Mouse (Mus musculus) Patski (cell line): Measurements from ENCODE around the gene Acvr1b. TPM values are rescaled to one million over a fixed set of nuclear protein-coding genes. Genes with fewer than 3 reads are reported as not detected.
A peak's percentile ranks its signal among the peaks of the same experiment; 100 is the strongest.

Source experiments
- ATAC-seq: fragments of 100-300 bp; one replicate; pipeline ENCODE4 v1.8.0; 2021
- CTCF ChIA-PET: fragments of 350-600 bp; sonication (Branson Sonifier 250); formaldehyde crosslinking; loops from one replicate; lab custom pipeline; 2022; ENCODE audit warnings: inconsistent platforms; lab: Charles Lee
- POLR2A ChIA-PET: fragments of 350-600 bp; sonication (Branson Sonifier 250); formaldehyde crosslinking; loops from one replicate; lab custom pipeline; 2022; ENCODE audit warnings: antibody characterized with exemption, inconsistent platforms; lab: Charles Lee
- DNase-seq: peaks from one replicate; pipeline ENCODE4 v3.0.0-alpha.2; 2011; ENCODE audit warnings: low read depth, low spot score
- H3K27me3 ChIP-seq: fragments of 371-371 bp; one replicate; pipeline ENCODE4 v1.5.1; 2021
- CTCF ChIP-seq: fragments of 100-300 bp; IDR thresholded peaks from one replicate; pipeline ENCODE4 v1.5.1; 2021
- in situ Hi-C: fragments of 300-500 bp; cut with MboI; formaldehyde crosslinking; loops from 3 replicates; pipeline ENCODE4 v1.11.1; 2018; ENCODE audit warnings: low pct_unique_long_range_greater_than_20kb, mixed read lengths
- polyA plus RNA-seq: library from polyadenylated mRNA; unstranded; gene quantifications from one replicate; pipeline ENCODE4 v1.2.3, GENCODE M21; 2021

The Acvr1b gene
- polyA plus RNA-seq, 1 experiment from 2014 or later, result 31.1 TPM

DNA sequence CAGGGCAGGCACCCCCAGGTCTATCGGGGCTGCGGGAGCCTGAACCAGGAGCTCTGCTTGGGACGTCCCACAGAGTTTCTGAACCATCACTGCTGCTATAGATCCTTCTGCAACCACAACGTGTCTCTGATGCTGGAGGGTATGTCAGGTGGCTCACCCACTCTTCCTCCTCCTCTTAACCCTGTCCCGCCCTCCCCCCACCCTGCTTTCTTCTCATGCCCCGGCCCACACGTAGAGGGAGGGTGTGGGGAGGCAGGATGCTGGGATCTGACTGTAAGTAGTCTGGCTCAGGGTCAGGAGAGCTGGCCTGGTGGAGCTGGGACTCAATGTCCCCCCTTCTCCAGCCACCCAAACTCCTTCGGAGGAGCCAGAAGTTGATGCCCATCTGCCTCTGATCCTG, 38.5 kb upstream of the Acvr1b start:
- H3K27me3 ChIP-seq, result no peaks in the 10 kb centered on the region
- no peak for ATAC-seq
- in situ Hi-C loops, result no loop called here
- TF ChIP-seq CTCF, result no peak
- CTCF ChIA-PET, result interaction anchor here (1.4 kb wide), 1 partner anchor 13 kb away, joined by 4 read pairs; no protein-coding TSS in a partner anchor
- no peak for DNase-seq
- POLR2A ChIA-PET, result no interaction called here

DNA sequence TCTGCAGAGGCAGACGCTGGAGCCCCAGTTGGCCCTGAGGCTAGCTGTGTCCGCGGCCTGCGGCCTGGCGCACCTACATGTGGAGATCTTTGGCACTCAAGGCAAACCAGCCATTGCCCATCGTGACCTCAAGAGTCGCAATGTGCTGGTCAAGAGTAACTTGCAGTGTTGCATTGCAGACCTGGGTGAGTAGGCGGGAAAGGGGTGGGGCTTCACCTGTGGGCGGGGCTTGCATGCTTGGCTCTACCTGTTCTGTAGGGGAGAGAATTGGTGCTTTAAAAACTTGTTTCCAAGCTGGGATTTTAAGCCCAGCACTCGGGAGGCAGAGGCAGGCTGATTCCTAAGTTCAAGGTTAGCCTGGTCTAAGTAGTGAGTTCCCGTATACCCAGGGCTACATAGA, 36.4 kb upstream of the Acvr1b start:
- H3K27me3 ChIP-seq, result no peaks in the 10 kb centered on the region
- ATAC-seq, result no peak
- ChIA-PET POLR2A (no interaction called here), CTCF (no interaction called here)
- no peak for DNase-seq
- in situ Hi-C loops, result no loop called here
- TF ChIP-seq CTCF, result no peak

DNA sequence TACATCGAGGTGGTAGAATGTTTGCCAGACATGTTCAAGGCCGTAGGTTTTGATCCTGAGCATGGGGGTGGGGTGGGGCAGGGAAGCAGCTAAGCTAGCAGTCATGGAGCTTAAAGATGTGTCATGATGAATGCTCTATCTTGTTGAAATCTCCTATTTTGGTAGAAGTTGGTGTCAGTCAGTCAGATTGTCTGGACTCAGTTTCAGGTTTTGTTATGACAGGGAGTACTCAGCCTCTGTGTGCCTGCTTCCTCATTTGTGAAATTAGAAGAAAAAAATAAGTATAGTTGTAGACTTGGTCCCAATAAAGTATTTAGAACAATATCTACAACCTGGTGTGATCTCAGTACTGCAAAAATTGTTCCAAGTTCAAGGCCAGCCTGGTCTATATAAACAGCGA, 35.2 kb upstream of the Acvr1b start:
- H3K27me3 ChIP-seq, result no peaks in the 10 kb centered on the region
- CTCF ChIA-PET, result no interaction called here
- POLR2A ChIA-PET, result no interaction called here
- DNase-seq, result no peak
- ATAC-seq, result no peak
- no peak for TF ChIP-seq CTCF
- in situ Hi-C loops, result no loop called here

GRCm38 (mm10) chr15:101139885-101140284, 34.0 kb upstream of the Acvr1b start:
- POLR2A ChIA-PET, result interaction anchor here (0.7 to 1.5 kb wide), 2 partner anchors 56 to 62 kb away, joined by 3 to 4 read pairs; partner anchors contain the start of gene Fignl2
- ATAC-seq (no peak), DNase-seq (no peak)
- CTCF ChIA-PET, result interaction anchor here (0.8 to 1.1 kb wide), 3 partner anchors 18 to 81 kb away, joined by 3 read pairs; no protein-coding TSS in a partner anchor
- in situ Hi-C loops, result loop anchor here (10.0 kb wide), 1 partner anchor 55 kb away; no protein-coding TSS in a partner anchor
- H3K27me3 ChIP-seq, result no peaks in the 10 kb centered on the region
- no peak for TF ChIP-seq CTCF

- ChIA-PET CTCF (interaction anchor here (1.0 to 1.1 kb wide), 2 partner anchors 17 to 81 kb away, joined by 3 read pairs; no protein-coding TSS in a partner anchor), POLR2A (interaction anchor here (0.5 to 1.5 kb wide), 3 partner anchors 57 to 1118 kb away, joined by 3 to 4 read pairs (median 3); partner anchors contain the start of gene Fignl2)
- TF ChIP-seq CTCF, result no peak
- in situ Hi-C loops, result loop anchor here (10.0 kb wide), 1 partner anchor 54 kb away; no protein-coding TSS in a partner anchor
- DNase-seq, result no peak
- no peaks in the 10 kb centered on the region for H3K27me3 ChIP-seq
- no peak for ATAC-seq
Measured at GRCm38 (mm10) chr15:101140587-101140986, 33.3 kb upstream of the Acvr1b start.

GRCm38 (mm10) chr15:101141061-101141541, 32.8 kb upstream of the Acvr1b start:
- DNase-seq (no peak), ATAC-seq (no peak)
- in situ Hi-C loops, result loop anchor here (10.0 kb wide), 1 partner anchor 54 kb away; no protein-coding TSS in a partner anchor
- TF ChIP-seq CTCF, result no peak
- CTCF ChIA-PET, result interaction anchor here (1.0 kb wide), 1 partner anchor 16 kb away, joined by 3 read pairs; no protein-coding TSS in a partner anchor
- POLR2A ChIA-PET, result no interaction called here
- H3K27me3 ChIP-seq, result no peaks in the 10 kb centered on the region

DNA sequence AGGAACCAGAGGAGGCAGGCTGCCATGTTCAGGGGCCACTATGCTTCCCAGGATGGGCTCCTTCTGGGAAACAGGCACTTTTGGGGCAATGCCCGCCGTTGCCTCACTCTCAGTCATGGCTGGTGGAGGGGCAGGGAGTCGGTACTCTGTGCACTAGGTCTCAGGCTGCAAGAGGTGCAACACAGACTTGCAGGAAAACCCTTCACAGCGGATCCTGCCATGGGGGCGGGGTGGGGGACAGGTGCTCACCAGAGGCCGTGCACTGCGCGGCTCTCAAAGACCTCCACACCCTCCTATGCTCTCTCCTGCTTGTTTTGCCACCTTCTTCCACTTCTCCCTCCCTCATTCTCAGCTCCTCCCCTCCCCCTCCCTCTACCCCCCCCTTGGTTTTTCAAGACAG, 31.2 kb upstream of the Acvr1b start:
- no peak for DNase-seq
- no peak for TF ChIP-seq CTCF
- no peak for ATAC-seq
- ChIA-PET POLR2A (no interaction called here), CTCF (no interaction called here)
- H3K27me3 ChIP-seq, result no peaks in the 10 kb centered on the region
- in situ Hi-C loops, result loop anchor here (10.0 kb wide), 1 partner anchor 52 kb away; no protein-coding TSS in a partner anchor

- CTCF ChIA-PET, result no interaction called here
- POLR2A ChIA-PET, result interaction anchor here (0.8 kb wide), 1 partner anchor 68 kb away, joined by 4 read pairs; no protein-coding TSS in a partner anchor
- no peak for TF ChIP-seq CTCF
- DNase-seq (no peak), ATAC-seq (peak; percentile 16)
- in situ Hi-C loops, result loop anchor here (10.0 kb wide), 1 partner anchor 51 kb away; no protein-coding TSS in a partner anchor
- no peaks in the 10 kb centered on the region for H3K27me3 ChIP-seq
Measured at GRCm38 (mm10) chr15:101143494-101143893, 30.4 kb upstream of the Acvr1b start.

DNA sequence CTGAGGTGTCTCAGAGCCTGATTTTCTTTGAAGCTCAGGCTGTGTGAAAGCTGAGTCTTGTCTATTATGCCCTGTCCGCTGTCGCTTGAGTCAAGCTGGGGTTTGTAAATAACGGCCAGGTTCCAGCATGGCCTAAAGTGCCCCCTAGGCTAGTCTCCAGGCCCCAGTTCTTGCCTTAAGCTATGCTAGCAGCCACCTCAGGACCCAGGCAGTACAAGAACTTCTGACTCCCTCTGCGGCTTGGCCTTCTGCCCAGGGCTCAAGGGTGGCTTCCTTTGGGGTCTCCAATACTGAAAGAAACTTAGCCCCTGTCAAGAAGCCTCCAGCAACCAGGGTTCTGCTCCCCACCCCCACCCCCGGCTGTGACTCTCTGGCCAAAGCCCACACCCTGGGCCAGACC, 29.7 kb upstream of the Acvr1b start:
- TF ChIP-seq CTCF, result no peak
- in situ Hi-C loops, result loop anchor here (10.0 kb wide), 1 partner anchor 51 kb away; no protein-coding TSS in a partner anchor
- H3K27me3 ChIP-seq, result no peaks in the 10 kb centered on the region
- ChIA-PET CTCF (interaction anchor here (1.7 kb wide), 1 partner anchor 13 kb away, joined by 4 read pairs; no protein-coding TSS in a partner anchor), POLR2A (no interaction called here)
- ATAC-seq, result no peak
- no peak for DNase-seq

GRCm38 (mm10) chr15:101144779-101145178, 29.1 kb upstream of the Acvr1b start:
- H3K27me3 ChIP-seq, result no peaks in the 10 kb centered on the region
- POLR2A ChIA-PET, result no interaction called here
- no peak for ATAC-seq
- in situ Hi-C loops, result loop anchor here (10.0 kb wide), 1 partner anchor 50 kb away; no protein-coding TSS in a partner anchor
- no peak for DNase-seq
- no peak for TF ChIP-seq CTCF
- CTCF ChIA-PET, result interaction anchor here (1.2 to 1.7 kb wide), 2 partner anchors 13 to 53 kb away, joined by 3 to 4 read pairs; no protein-coding TSS in a partner anchor
